Mouse (Mus musculus) liver, postnatal 0 days (tissue): ENCODE results near the gene Ptn. TPM values are rescaled to one million over a fixed set of nuclear protein-coding genes. Genes with fewer than 3 reads are reported as not detected.
"Not testable (repeated sequence)": the region's sequence is repeated elsewhere in the genome, so short reads cannot be mapped to it uniquely, and the experiment has no call there.

ENCODE experiments used
- ATAC-seq: fragments of 200-750 bp; cut with Nextera tagmentation; 2 replicates; pipeline ENCODE4 v1.8.0; 2017; ENCODE audit warnings: mild to moderate bottlenecking, moderate library complexity
- DNase-seq: peaks from one replicate; pipeline ENCODE4 v3.0.0-alpha.2; 2016
- H3K27ac ChIP-seq: fragments of 300-500 bp; sonication (generic); 2 replicates; pipeline ENCODE4 v1.5.1; 2014; ENCODE audit warnings: antibody characterized with exemption, moderate library complexity, mild to moderate bottlenecking, low read depth
- H3K27me3 ChIP-seq: fragments of 300-500 bp; sonication (generic); 2 replicates; pipeline ENCODE4 v1.6.1; 2014; ENCODE audit warnings: low read length, control low read depth, mixed read lengths; ENCODE audit not compliant: insufficient read depth
- H3K36me3 ChIP-seq: fragments of 300-500 bp; sonication (generic); replicated peaks from 2 replicates; pipeline ENCODE4 v1.6.1; 2014; ENCODE audit warnings: mild to moderate bottlenecking, control low read depth, low read length, moderate library complexity, mixed read lengths; ENCODE audit not compliant: insufficient read depth
- H3K4me1 ChIP-seq: fragments of 300-500 bp; sonication (generic); 2 replicates; pipeline ENCODE4 v1.6.1; 2014; ENCODE audit warnings: antibody characterized with exemption, mild to moderate bottlenecking, control low read depth; ENCODE audit not compliant: insufficient read depth
- H3K4me2 ChIP-seq: fragments of 300-500 bp; sonication (generic); 2 replicates; pipeline ENCODE4 v1.6.1; 2014; ENCODE audit warnings: low read depth, mild to moderate bottlenecking, low read length, moderate library complexity, mixed read lengths
- H3K4me3 ChIP-seq: fragments of 300-500 bp; sonication (generic); 2 replicates; pipeline ENCODE4 v1.5.1; 2014; ENCODE audit warnings: low read depth, low read length
- H3K9ac ChIP-seq: fragments of 300-500 bp; sonication (generic); replicated peaks from 2 replicates; pipeline ENCODE4 v1.6.1; 2014; ENCODE audit warnings: mild to moderate bottlenecking, moderate library complexity
- H3K9me3 ChIP-seq: fragments of 300-500 bp; sonication (generic); 2 replicates; pipeline ENCODE4 v1.6.1; 2016; ENCODE audit warnings: mild to moderate bottlenecking, control low read depth, low read length, mixed read lengths
- CTCF ChIP-seq: sonication (generic); IDR thresholded peaks from 2 replicates; pipeline ENCODE4 v1.5.1; 2016; ENCODE audit warnings: antibody characterized with exemption, low read depth
- EP300 ChIP-seq: IDR thresholded peaks from 2 replicates; pipeline ENCODE4 v1.6.1; 2016; ENCODE audit warnings: antibody characterized with exemption, low read depth, mild to moderate bottlenecking
- WGBS: fragments of 180-500 bp; shearing (Covaris S2); extraction: QIAGEN DNeasy Blood & Tissue Kit; methylation state at CpG from one replicate; pipeline ENCODE4 v1.1.7; 2014; ENCODE audit not compliant: insufficient replicate concordance; 5-methylcytosine and 5-hydroxymethylcytosine counted together
- polyA plus RNA-seq: library from polyadenylated mRNA; unstranded; fragments of >200 nt; fragmentation: Nextera tagmentation; extraction: Ambion mirVana; gene quantifications from 2 replicates; pipeline ENCODE4 v1.2.1, GENCODE M21; 2015

Ptn gene
- polyA plus RNA-seq, 1 experiment from 2014 or later, result 3.6 TPM

DNA sequence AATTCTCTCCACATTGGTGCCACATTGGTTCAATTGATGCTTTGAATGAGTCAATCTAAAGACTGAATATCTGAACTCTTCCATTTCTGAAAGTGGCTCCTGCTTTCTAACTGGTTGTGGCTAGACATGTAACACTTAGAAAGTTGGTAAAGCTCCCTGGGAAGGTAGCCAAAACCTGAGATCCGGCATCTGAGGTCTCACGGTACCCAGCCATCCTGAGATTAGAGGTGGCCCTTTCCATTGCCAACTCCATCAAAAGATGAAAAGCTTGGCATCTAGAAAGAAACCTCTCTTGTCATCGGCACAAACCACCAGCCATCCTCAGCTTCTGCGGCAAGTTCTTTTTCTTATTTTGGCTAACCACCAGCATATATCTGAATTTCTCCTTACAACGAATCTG, 70.2 kb downstream of the Ptn start:
- H3K9ac ChIP-seq, result no peak overlapping the region
- no peak overlapping the region for H3K27ac ChIP-seq
- no peaks in the 10 kb centered on the region for H3K9me3 ChIP-seq
- 75% methylated on average over 5 of the region's 5 CpGs for WGBS
- DNase-seq (no peak), ATAC-seq (no peak)
- H3K4me1 ChIP-seq, result no peaks in the 10 kb centered on the region
- no peak overlapping the region for H3K4me2 ChIP-seq
- no peak overlapping the region for H3K4me3 ChIP-seq
- no peaks in the 10 kb centered on the region for H3K36me3 ChIP-seq
- TF ChIP-seq CTCF, result no peak
- no peak for TF ChIP-seq EP300
- no peaks in the 10 kb centered on the region for H3K27me3 ChIP-seq

DNA sequence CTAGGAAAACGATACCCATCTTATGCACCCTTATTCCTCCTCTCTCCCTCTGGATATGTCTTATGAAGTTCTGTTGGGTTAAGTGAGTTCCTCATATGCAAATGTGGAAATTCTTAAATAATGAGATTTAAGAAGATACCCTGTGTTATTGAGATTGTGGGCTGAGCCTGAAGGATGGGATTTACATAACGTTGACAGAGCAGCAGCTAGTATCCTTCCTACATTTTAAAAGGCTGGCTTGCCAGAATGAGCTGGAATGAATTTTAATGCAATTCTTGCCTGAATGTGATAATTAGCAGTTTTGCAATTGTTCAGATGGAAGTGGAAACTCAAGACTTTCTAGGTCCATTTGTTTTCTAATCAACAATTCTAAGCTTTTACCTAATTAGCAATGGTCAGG, 73.3 kb downstream of the Ptn start:
- Histone ChIP-seq H3K27ac (no peak overlapping the region), H3K27me3 (no peaks in the 10 kb centered on the region)
- WGBS, result 63% methylated on average over 2 of the region's 2 CpGs

DNA sequence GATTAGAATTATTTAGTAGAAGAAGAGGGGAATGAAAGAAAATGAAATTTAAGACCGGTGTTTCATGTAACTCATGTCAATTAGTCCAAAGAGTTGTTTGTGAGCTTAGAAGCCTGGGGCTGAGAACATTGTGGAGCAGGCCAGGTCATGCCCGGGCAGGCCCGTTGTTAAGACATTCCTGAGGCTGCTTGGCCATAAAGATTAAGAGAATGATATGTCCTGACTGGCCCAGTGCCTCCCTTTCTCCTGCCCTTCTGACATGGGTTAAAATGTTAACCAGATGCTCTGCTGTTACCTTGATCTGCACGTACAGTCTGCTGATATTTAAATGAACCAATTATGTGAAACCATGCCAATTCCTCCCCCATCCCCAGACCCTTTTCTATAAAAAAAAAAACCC, 74.4 kb downstream of the Ptn start:
- not testable (repeated sequence) for H3K27me3 ChIP-seq, H3K9me3 ChIP-seq, H3K4me1 ChIP-seq, H3K36me3 ChIP-seq, H3K4me2 ChIP-seq, H3K9ac ChIP-seq, ATAC-seq, H3K4me3 ChIP-seq, DNase-seq, H3K27ac ChIP-seq
- 70% methylated on average over 4 of the region's 4 CpGs for WGBS

More for the DNA sequence above, 73.3 kb downstream of the Ptn start:
- Histone ChIP-seq H3K4me1 (no peaks in the 10 kb centered on the region), H3K4me3 (no peak overlapping the region), H3K36me3 (no peaks in the 10 kb centered on the region), H3K9ac (no peak overlapping the region), H3K4me2 (no peak overlapping the region), H3K9me3 (no peaks in the 10 kb centered on the region)
- ATAC-seq, result no peak
- no peak for TF ChIP-seq EP300
- no peak for TF ChIP-seq CTCF
- DNase-seq, result no peak

DNA sequence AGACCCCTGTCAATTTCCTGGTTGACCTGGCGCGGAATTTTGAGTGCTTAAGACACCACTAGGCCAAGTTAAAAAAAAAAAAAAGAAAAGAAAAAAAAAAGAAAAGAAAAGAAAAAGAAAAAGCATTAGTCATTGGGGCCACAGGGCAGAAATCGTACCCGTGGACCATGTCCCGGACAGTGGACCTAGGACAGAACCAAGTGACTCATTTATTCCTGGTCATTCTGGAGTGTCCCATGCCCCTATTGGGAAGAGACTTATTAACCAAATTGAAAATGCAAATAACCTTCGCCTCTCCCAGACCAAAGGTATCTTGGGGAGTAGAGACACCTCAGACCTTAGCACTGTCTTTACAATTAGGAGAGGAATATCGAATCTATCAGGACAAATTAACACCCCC, 80.2 kb downstream of the Ptn start:
- not testable (repeated sequence) for H3K4me2 ChIP-seq, ATAC-seq, H3K27me3 ChIP-seq, H3K36me3 ChIP-seq, DNase-seq, H3K9ac ChIP-seq, H3K4me3 ChIP-seq, H3K27ac ChIP-seq, H3K4me1 ChIP-seq, H3K9me3 ChIP-seq
- WGBS, result 80% methylated on average over 7 of the region's 7 CpGs

DNA sequence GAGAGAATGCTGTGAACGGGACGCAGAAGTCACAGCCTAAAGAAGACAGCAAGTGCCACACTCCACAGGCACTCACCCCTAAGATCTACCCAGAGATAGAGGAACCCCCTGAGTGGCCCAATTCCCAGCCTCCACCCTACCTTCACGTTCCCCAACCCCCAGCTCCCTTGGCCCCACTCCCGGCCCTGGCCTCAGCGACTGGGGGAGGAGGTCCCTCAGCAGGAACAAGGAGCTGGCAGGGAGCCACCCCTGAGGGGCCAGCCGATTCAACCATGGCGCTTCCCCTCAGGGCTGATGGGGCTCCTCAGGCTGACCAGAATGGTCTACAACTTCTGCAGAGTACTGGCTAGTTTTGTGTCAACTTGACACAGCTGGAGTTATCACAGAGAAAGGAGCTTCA, 81.9 kb downstream of the Ptn start:
- DNase-seq (no peak), ATAC-seq (no peak)
- no peaks in the 10 kb centered on the region for H3K36me3 ChIP-seq
- H3K9me3 ChIP-seq, result no peaks in the 10 kb centered on the region
- TF ChIP-seq EP300, result no peak
- no peak for TF ChIP-seq CTCF
- no peak overlapping the region for H3K27ac ChIP-seq
- H3K9ac ChIP-seq, result no peak overlapping the region
- no peak overlapping the region for H3K4me2 ChIP-seq
- 68% methylated on average over 7 of the region's 7 CpGs for WGBS
- H3K4me1 ChIP-seq, result no peaks in the 10 kb centered on the region
- H3K27me3 ChIP-seq, result no peaks in the 10 kb centered on the region
- H3K4me3 ChIP-seq, result no peak overlapping the region

DNA sequence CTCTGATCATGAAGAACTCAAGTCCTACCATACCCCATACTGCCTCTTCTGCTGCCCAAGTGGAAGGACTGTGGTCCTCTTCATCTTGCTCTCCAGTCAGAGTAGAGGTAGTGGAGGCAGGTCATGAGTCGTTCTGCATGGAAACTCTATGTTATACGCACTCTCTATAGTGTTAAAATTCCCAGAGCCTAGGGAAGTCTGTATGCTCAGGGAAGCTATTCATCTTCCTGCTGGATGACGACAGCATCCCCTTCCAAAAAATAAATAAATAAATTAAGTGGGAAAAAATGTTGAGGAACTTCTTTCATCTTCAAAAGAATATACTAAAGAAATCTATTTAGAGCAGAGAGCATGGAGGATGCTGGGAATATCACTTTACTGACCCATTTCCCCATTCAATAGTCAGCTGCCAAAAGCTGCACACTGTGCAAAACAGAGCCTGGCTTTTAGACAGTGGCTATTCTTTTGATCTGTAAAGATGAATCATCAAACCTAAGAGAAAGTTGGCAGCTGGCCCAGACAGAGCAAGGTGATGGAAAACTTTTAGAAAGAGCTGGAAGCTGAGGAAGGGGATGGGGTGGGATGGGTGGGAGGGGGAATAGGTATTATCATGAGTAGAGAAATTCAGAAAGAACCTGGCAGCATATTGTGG, 84.4 kb downstream of the Ptn start:
- no peak overlapping the region for H3K27ac ChIP-seq
- WGBS, result 69% methylated on average over 3 of the region's 3 CpGs
- TF ChIP-seq CTCF, result no peak
- TF ChIP-seq EP300, result no peak
- no peak overlapping the region for H3K9ac ChIP-seq
- H3K36me3 ChIP-seq, result no peaks in the 10 kb centered on the region
- no peaks in the 10 kb centered on the region for H3K27me3 ChIP-seq
- DNase-seq (no peak), ATAC-seq (no peak)
- H3K4me1 ChIP-seq, result no peaks in the 10 kb centered on the region
- no peak overlapping the region for H3K4me3 ChIP-seq
- H3K4me2 ChIP-seq, result no peak overlapping the region
- no peaks in the 10 kb centered on the region for H3K9me3 ChIP-seq
